Mouse (Mus musculus): ENCODE results near the gene Hoxb3.

The Hoxb3 gene

GRCm38 (mm10) chr11:96354376-96354775 is 31.2 kb downstream of the Hoxb3 start:
- DNase-seq: no peak

GRCm38 (mm10) chr11:96354801-96355311 is 31.7 kb downstream of the Hoxb3 start:
- DNase-seq: no peak

DNA sequence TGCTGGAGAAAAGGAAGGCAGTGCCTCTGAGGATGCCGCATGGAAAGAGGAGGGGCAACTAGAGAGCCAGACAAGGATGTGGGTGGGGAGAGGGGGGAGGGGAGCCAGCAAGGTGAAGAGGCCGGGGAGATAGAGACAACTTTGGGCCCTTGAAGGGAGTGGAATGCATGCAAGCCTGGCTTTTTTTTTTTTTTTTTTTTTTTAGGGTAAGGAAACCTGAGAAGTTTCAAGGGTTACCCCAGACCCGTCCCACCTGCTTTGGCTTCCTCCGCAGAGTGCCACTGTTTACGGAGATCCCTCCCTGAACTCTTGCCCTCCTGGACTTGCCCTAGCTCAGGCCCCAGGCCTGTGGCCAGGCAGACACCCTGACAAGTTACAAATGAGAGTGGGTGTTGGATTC is 40.7 kb downstream of the Hoxb3 start:
- no peak for DNase-seq

DNA sequence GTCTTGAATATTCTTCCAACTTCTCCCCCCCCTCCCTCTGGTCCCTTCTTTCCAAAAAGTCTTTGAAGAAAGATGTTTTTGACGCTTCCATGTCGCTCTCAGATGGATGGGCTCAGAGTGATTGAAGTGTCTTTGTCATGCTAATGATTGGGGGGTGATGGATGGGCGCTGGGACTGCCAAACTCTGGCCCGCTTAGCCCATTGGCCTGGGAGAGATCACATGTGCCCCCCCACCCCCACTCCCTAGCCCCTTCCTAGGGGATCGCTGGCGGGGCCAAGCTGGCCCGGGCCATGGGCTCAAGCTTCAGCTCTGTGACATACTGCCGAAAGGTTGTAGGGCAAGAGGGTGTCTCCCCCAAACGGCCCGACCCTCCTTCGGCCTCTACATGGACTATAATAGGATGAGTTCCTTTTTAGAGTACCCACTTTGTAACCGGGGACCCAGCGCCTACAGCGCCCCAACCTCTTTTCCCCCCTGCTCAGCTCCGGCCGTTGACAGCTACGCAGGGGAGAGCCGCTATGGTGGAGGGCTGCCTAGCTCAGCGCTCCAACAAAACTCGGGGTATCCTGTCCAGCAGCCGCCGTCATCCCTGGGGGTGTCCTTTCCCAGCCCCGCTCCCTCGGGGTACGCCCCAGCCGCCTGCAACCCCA is 42.4 kb downstream of the Hoxb3 start, which contains the start of gene Hoxb1:
TSS of gene Hoxb1 (plus strand) at position 312 of the 651 bp plus-strand sequence.
- DNase-seq: no peak

DNA sequence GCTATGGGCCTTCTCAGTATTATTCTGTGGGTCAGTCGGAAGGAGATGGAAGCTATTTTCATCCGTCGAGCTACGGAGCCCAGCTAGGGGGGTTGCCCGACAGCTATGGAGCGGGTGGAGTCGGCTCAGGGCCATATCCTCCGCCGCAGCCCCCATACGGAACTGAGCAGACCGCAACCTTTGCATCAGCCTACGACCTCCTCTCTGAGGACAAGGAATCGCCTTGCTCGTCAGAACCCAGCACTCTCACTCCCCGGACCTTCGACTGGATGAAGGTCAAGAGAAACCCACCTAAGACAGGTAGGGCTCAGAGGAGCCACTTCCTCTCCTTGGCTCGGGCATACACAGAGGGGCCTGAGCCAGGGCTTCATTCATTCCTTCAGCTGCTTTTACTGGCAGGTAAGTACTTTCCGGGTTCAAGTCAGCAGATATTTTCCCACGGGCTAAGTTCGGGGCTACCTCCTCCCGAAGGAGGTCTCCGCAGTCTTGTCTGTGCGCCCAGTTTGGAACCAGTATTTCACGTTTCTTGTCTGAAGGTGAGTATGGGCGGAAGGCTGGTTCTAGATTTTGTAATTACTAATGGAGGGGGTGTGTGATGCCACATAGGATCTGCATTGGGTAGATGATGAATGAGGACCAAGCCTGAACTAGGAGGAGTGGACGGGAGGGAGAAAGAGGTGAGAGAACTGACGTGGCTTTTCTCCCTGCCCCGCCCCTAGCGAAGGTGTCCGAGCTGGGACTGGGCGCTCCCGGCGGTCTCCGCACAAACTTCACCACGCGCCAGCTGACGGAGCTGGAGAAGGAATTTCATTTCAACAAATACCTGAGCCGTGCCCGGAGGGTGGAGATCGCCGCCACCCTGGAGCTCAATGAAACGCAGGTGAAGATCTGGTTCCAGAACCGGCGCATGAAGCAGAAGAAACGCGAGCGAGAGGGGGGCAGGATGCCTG is 43.2 kb downstream of the Hoxb3 start:
- DNase-seq: peak in 1 of 2 experiments; percentile 11

DNA sequence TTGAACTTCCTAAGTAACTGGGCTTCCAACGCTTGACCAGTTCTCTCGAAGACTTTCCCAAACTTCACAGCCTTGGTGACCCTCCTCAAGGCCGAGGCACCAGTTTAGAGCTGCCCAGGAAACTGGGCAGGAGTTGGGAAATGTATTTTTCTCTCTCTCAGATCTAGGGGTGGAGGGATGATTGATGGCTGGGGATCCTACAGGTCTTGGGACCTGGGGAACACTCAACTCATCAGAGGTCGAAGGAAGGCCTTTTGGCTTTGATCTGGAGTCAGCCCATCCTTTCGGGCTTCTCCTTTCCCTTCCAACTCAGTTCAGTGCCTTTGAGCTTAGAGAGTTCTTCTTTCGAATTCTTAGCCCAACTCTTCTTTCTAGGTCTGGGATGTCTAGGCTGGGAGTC is 44.0 kb downstream of the Hoxb3 start:
- DNase-seq: no peak

GRCm38 (mm10) chr11:96368686-96369085 is 45.6 kb downstream of the Hoxb3 start:
- no peak for DNase-seq

GRCm38 (mm10) chr11:96369140-96369539 is 46.0 kb downstream of the Hoxb3 start:
- DNase-seq: no peak

DNA sequence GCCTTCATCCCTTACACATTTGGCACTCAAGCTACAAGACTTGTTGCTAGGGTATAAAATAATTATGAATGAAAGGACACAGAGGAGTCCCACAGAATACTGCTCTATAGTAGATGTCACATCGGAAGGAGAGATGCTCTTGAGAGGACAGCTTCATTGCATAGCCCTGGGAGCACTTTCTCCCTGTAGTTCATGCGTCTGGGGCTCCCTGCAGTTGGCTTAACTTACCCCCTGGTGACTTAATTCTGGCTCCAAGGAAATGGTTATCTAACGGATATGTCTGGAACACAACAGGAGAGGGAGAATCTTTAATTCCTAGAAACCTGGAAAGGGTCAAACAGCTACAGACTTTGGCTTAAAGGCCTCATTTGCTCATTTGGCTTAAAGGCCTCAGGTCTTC is 48.6 kb downstream of the Hoxb3 start:
- no peak for DNase-seq

- no peak for DNase-seq
Measured at GRCm38 (mm10) chr11:96372519-96372918, 49.4 kb downstream of the Hoxb3 start.

- no peak for DNase-seq
Measured at GRCm38 (mm10) chr11:96374810-96375209, 51.7 kb downstream of the Hoxb3 start.

- DNase-seq: no peak
Measured at GRCm38 (mm10) chr11:96383381-96383780, 60.3 kb downstream of the Hoxb3 start.

DNA sequence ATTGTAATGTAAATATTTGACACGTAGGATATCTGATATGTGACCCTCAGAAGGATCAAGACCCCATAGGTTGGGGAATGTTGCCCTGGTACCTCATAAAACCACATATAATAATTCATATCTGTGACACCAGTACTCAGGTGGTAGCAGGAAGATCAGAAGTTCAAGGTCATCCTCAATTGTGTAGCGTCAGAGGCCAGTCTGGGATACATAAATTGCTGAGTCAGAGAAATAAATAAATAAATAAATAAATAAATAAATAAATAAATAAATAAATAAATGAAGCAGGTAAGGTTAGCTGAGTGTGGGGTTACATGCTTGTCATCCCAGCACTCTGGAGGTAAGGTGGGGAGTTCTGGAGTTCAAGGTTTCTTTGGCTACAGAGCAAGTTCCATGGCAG is 64.5 kb downstream of the Hoxb3 start:
- DNase-seq: no peak

GRCm38 (mm10) chr11:96396772-96397626 is 73.9 kb downstream of the Hoxb3 start:
- DNase-seq: no peak
